Mouse (Mus musculus): Measurements from ENCODE around the gene Csmd2. TPM values are rescaled to one million over a fixed set of nuclear protein-coding genes. Genes with fewer than 3 reads are reported as not detected.
A peak's percentile ranks its signal among the peaks of the same experiment; 100 is the strongest.

Gene Csmd2
- total RNA-seq, 2 experiments from 2014 or later: 62.7 to 64.6 TPM

DNA sequence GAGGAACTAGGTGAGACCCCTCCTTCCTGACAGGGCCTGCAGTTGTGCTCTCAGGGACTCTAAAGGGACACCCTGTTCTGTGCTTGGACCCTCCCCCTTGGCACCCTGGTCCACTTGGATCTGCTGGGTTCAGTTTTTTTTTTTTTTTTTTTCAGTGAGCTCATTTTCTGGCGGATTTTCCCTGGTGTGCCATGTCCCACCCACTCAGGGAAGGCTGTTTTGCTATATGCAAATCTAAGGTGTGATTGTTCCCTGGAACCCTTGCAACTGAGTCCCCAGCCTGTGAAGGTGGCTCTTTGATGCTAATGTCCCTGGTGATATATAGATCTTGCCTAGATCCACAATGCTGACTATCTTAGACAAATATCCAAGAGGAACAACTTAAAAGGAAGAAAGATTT, 297.4 kb downstream of the Csmd2 start:
- peak in 1 of 2 experiments; percentile 64 for DNase-seq (ENCODE audit: low spot score in 2 of 2)
- intact Hi-C loops (cut with DNase I): no loop called here

DNA sequence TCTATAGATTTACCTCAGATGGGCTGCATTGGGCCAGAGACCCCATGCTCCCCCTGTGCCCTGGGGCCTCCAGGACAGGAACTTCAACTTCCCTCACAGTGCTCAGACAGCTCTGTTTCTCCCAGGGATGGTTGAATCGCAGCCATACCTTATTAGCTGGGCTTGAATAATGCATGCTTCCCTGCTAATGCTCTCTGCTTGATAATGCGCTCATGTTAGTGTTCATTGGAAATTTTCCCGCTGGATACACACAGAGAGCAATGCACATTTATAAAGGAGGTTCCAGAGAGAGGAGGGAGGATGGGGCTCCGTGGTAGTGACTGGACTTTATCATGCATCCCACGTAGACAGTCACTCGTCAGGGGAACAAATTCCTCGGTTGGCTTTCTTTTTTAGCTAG, 300.4 kb downstream of the Csmd2 start:
- no peak for DNase-seq (ENCODE audit: low spot score in 2 of 2)
- intact Hi-C loops (cut with DNase I): no loop called here

DNA sequence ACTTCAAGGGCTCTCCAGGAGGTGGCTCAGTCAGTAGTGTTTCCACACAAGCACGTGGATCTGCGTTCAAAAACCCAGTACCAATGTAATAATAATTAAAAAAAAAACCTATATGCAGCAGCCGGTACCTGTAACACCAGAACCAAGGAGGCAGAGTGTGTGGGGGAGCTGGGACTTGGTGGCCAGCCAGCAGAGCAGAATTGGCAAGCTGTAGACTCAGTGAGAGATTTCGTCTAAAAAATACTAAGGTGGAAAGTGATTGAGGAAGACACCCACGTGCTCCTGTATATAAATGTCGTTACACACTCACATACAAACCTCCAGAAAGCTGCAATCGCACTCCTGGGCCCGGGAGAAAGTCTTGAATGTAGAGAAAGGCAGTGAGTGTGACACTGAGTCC, 316.4 kb downstream of the Csmd2 start:
- DNase-seq (ENCODE audit: low spot score in 2 of 2): peak; percentile 63 to 93
- intact Hi-C loops (cut with DNase I): no loop called here

DNA sequence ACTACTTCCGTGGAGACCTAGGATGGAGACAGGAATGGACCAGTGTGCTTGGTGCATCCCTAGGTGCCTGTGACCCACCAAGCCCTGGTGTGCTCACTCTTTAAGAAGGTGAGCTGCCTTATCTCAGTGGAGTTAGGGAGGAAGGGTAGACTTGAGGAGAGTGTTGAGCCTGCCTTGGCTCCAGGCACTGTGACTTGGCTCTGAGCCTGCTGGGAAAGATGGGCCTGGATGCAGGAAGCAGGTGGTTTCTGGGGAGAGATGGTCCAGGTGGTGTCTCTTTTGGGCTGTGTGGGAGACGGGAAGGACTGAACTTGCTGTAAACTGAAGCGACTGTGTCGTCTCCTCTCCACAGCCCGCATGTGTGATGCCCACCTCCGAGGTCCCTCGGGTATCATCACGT, 318.4 kb downstream of the Csmd2 start:
- intact Hi-C loops (cut with DNase I): no loop called here
- DNase-seq (ENCODE audit: low spot score in 2 of 2): no peak

DNA sequence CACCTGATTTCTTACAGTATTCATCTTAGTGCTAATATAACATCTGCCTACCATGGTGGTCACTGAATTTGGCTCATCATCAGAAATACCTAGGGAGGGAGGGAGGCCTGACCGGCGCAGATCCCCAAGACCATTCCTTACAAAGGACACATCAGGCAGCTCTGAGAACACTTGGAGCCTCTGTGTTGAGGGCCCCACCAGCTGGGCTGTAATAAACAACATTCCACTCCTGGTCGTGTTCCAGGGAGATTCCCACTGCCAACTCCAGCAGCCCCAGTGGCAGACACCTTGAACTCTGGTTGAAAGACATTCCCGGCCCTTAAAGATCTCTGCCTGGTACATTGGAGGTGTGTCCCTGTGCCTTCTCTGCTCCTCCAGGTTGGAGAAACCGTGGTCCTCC, 327.7 kb downstream of the Csmd2 start:
- intact Hi-C loops (cut with DNase I): no loop called here
- DNase-seq (ENCODE audit: low spot score in 2 of 2): no peak

DNA sequence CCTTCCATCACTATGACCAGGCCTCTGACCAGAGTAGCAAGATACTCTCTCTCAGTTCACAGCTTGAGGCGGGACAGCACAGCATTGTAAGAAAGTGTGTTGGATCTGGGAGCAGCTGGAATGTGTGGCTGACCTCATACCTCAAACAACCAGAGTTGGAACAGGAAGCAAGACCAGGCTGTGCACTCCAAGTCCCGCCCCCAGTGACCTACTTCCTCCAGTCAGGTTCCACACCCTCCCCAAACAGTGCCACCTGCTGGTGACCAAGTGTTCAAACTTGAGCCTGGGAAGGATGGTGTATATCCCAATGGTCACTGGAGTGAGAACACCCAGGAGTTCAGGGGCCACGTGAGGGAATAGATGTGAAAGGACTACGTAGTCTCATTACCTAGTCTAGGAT, 330.3 kb downstream of the Csmd2 start:
- DNase-seq (ENCODE audit: low spot score in 2 of 2): no peak

DNA sequence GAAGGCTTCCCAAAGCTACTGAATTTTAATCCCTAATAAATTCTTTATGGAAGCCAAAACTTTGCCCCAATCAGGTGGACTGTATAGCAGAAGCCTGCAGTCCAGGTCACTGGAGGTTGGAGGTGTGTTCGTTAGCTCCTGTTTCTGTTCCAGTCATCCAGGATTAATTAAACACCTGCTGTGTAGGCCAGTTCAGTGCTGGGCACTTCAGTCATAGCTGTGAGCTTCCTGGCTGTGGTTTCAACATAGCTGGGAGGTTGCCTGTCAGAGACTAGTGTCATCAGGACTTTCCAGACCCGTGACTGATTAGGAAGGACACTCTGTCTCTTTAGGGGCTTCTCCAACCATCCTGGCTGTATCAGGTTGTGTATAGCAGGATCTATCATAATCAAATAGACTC, 337.9 kb downstream of the Csmd2 start:
- DNase-seq (ENCODE audit: low spot score in 2 of 2): no peak
- intact Hi-C loops (cut with DNase I): no loop called here

More for the DNA sequence above, 330.3 kb downstream of the Csmd2 start:
- intact Hi-C loops (cut with DNase I): no loop called here

GRCm38 (mm10) chr4:128326755-128327154, 339.1 kb downstream of the Csmd2 start:
- no peak for DNase-seq (ENCODE audit: low spot score in 2 of 2)
- intact Hi-C loops (cut with DNase I): no loop called here

GRCm38 (mm10) chr4:128327421-128327820, 339.8 kb downstream of the Csmd2 start:
- intact Hi-C loops (cut with DNase I): no loop called here

GRCm38 (mm10) chr4:128330519-128330918, 342.9 kb downstream of the Csmd2 start:
- intact Hi-C loops (cut with DNase I): no loop called here
- peak; percentile 60 to 85 for DNase-seq (ENCODE audit: low spot score in 2 of 2)

More at GRCm38 (mm10) chr4:128327421-128327820, 339.8 kb downstream of the Csmd2 start:
- no peak for DNase-seq (ENCODE audit: low spot score in 2 of 2)

- peak in 1 of 2 experiments; percentile 50 for DNase-seq (ENCODE audit: low spot score in 2 of 2)
- intact Hi-C loops (cut with DNase I): no loop called here
These were observed 352.8 kb downstream of the Csmd2 start for GRCm38 (mm10) chr4:128340457-128340856.

GRCm38 (mm10) chr4:128341315-128341714, 353.7 kb downstream of the Csmd2 start:
- intact Hi-C loops (cut with DNase I): no loop called here

GRCm38 (mm10) chr4:128342208-128342607, 354.6 kb downstream of the Csmd2 start:
- no peak for DNase-seq (ENCODE audit: low spot score in 2 of 2)
- intact Hi-C loops (cut with DNase I): no loop called here

More at GRCm38 (mm10) chr4:128341315-128341714, 353.7 kb downstream of the Csmd2 start:
- DNase-seq (ENCODE audit: low spot score in 2 of 2): peak in 1 of 2 experiments; percentile 80

GRCm38 (mm10) chr4:128358751-128359150, 371.1 kb downstream of the Csmd2 start:
- DNase-seq (ENCODE audit: low spot score in 2 of 2): peak; percentile 48 to 94
- intact Hi-C loops (cut with DNase I): no loop called here

GRCm38 (mm10) chr4:128365851-128366250, 378.2 kb downstream of the Csmd2 start:
- DNase-seq (ENCODE audit: low spot score in 2 of 2): no peak
- intact Hi-C loops (cut with DNase I): no loop called here

- no peak for DNase-seq (ENCODE audit: low spot score in 2 of 2)
- intact Hi-C loops (cut with DNase I): no loop called here
These were observed 380.4 kb downstream of the Csmd2 start for GRCm38 (mm10) chr4:128368088-128368487.

DNA sequence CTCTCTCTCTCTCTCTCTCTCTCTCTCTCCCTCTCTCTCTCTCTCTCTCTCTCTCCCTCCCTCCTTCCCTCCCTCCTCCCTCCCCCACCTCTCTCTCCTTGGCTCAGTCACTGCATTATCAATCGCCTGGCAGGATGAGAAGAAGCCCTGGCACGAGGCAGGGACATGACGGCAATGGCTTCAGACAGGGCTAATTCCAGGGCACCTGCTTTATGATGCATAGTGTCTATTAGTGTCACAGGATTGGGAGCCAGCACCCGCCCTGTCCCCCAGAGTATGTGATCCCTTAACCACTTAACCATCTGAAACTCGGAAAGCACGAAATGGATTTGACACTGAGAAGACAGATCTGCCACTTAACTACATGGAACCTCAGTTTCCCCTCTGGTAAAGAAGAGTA, 384.1 kb downstream of the Csmd2 start:
- DNase-seq (ENCODE audit: low spot score in 2 of 2): no peak
- intact Hi-C loops (cut with DNase I): no loop called here

DNA sequence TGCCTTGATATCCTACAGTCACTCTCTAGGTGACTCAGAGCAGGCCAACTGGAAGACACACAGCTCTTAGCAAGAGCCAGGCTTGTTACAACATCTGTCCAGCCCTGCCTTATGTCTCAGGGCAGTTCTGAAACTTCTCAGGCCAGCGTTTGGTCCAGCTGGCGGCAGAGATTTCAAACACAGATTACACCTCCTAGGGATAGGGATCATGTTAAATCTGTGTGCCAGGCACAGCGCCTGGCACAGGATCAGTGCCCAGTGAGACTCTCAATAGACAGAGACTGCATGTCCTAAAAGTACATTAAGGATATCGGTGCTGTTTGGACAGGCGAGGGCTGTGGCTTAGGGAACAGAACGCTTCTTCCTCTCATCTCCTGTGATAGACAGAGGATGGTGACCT, 385.5 kb downstream of the Csmd2 start:
- no peak for DNase-seq (ENCODE audit: low spot score in 2 of 2)
- intact Hi-C loops (cut with DNase I): no loop called here

GRCm38 (mm10) chr4:128374051-128374450, 386.4 kb downstream of the Csmd2 start:
- intact Hi-C loops (cut with DNase I): no loop called here
- DNase-seq (ENCODE audit: low spot score in 2 of 2): no peak

DNA sequence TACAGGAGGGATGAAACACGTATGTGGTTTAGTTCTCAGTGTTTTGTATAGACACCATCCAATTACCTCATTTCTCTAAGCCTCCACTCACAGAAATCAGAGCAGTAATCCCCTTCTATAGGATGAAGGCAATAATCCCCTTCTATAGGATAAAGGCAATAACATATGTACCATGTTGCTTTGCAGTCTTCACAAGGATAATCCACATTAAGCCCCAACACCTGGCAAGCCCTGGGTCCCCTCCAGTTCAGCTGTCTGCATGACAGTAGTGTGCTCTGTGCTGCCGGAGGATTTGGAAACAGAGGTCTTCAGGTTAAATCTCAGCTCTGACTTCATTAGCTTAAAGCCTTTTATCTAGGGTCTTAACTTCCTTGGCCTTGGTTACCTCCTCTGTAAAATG, 391.3 kb downstream of the Csmd2 start:
- DNase-seq (ENCODE audit: low spot score in 2 of 2): no peak
- intact Hi-C loops (cut with DNase I): no loop called here

GRCm38 (mm10) chr4:128381331-128381730, 393.7 kb downstream of the Csmd2 start:
- DNase-seq (ENCODE audit: low spot score in 2 of 2): no peak
- intact Hi-C loops (cut with DNase I): no loop called here

DNA sequence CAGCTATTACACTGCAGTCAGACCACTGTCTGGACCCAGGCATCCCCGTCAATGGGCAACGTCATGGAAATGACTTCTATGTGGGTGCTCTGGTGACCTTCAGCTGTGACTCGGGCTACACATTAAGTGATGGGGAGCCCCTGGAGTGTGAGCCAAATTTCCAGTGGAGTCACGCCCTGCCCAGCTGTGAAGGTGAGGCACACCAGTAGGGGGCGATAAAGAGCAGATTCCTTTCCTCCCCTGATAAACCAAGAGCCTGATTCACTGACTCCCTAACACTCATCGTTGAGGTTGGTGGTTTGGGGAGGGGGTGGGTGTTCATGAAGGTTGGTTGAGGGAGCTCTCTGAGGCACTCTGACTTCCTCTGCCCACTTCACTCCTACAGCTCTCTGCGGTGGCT, 396.1 kb downstream of the Csmd2 start:
- intact Hi-C loops (cut with DNase I): no loop called here
- DNase-seq (ENCODE audit: low spot score in 2 of 2): no peak

All from left cerebral cortex, postnatal 25 days (tissue).